Mouse (Mus musculus) myocyte (in vitro differentiated cells): ENCODE measurements at regions not wholly inside any gene's neighbourhood (a gene's known extent, or its start where the extent isn't known, plus 50 kb on each side); places are given as distances from the start of the nearest gene placed in this dataset.

Experiments used
- H3K27me3 ChIP-seq: one replicate; pipeline ENCODE4 v1.6.1; 2011; ENCODE audit not compliant: control insufficient read depth, insufficient read depth, insufficient read length
- H3K36me3 ChIP-seq: one replicate; pipeline ENCODE4 v1.6.1; 2011; ENCODE audit not compliant: control insufficient read depth, insufficient read depth
- H3K4me2 ChIP-seq: one replicate; pipeline ENCODE4 v1.6.1; 2011; ENCODE audit warnings: low read depth, control low read depth
- H3K4me3 ChIP-seq: one replicate; pipeline ENCODE4 v1.5.1; 2011; ENCODE audit warnings: mild to moderate bottlenecking, control low read depth, moderate library complexity
- H3K79me2 ChIP-seq: one replicate; pipeline ENCODE4 v1.6.1; 2011; ENCODE audit not compliant: control insufficient read depth, insufficient read depth
- H3ac ChIP-seq: one replicate; pipeline ENCODE4 v1.6.1; 2011; ENCODE audit not compliant: control insufficient read depth, insufficient read length
- CEBPB ChIP-seq: IDR thresholded peaks from 2 replicates; pipeline ENCODE4 v1.6.1; 2011; ENCODE audit warnings: mild to moderate bottlenecking, moderate library complexity; ENCODE audit not compliant: poor library complexity, insufficient read depth, severe bottlenecking
- E2F4 ChIP-seq: IDR thresholded peaks from one replicate; pipeline ENCODE4 v1.6.1; 2011; ENCODE audit warnings: mild to moderate bottlenecking, control low read depth, moderate library complexity; ENCODE audit not compliant: insufficient read depth
- MAX ChIP-seq: IDR thresholded peaks from one replicate; pipeline ENCODE4 v1.6.1; 2011; ENCODE audit warnings: low read depth, mild to moderate bottlenecking, control low read depth
- MYOD1 ChIP-seq, 3 experiments: IDR thresholded peaks; one replicate each; pipeline ENCODE4 v1.6.1; 2011; ENCODE audit warnings: control low read depth in 2 of 3, low read depth in 2 of 3, mild to moderate bottlenecking in 2 of 3, moderate library complexity in 1 of 3; ENCODE audit not compliant: insufficient read length in 2 of 3, control insufficient read depth in 1 of 3
- MYOG ChIP-seq, 3 experiments: IDR thresholded peaks; one replicate each; pipeline ENCODE4 v1.6.1; 2011; ENCODE audit warnings: control low read depth in 2 of 3, low read depth in 2 of 3, mild to moderate bottlenecking in 2 of 3; ENCODE audit not compliant: insufficient read length in 2 of 3, control insufficient read depth in 1 of 3, insufficient read depth in 1 of 3
- POLR2A ChIP-seq: IDR thresholded peaks from one replicate; pipeline ENCODE4 v1.6.1; 2011; ENCODE audit warnings: low read depth, mild to moderate bottlenecking, control low read depth, moderate library complexity; ENCODE audit not compliant: insufficient read length
- POLR2AphosphoS2 ChIP-seq: IDR thresholded peaks from one replicate; pipeline ENCODE4 v1.6.1; 2011; ENCODE audit warnings: low read depth, control low read depth; ENCODE audit not compliant: insufficient read length
- REST ChIP-seq: IDR thresholded peaks from one replicate; pipeline ENCODE4 v1.6.1; 2011; ENCODE audit warnings: mild to moderate bottlenecking, control low read depth, moderate library complexity; ENCODE audit not compliant: insufficient read depth, insufficient read length
- SRF ChIP-seq: IDR thresholded peaks from one replicate; pipeline ENCODE4 v1.6.1; 2011; ENCODE audit warnings: low read depth; ENCODE audit not compliant: control insufficient read depth, insufficient read length
- TCF12 ChIP-seq: IDR thresholded peaks from one replicate; pipeline ENCODE4 v1.6.1; 2011; ENCODE audit warnings: mild to moderate bottlenecking, control low read depth; ENCODE audit not compliant: poor library complexity, insufficient read depth, severe bottlenecking
- TCF3 ChIP-seq: IDR thresholded peaks from one replicate; pipeline ENCODE4 v1.6.1; 2011; ENCODE audit warnings: low read depth, control low read depth; ENCODE audit not compliant: insufficient read length
- USF1 ChIP-seq: IDR thresholded peaks from one replicate; pipeline ENCODE4 v1.6.1; 2011; ENCODE audit warnings: low read depth, mild to moderate bottlenecking, control low read depth, moderate library complexity

DNA sequence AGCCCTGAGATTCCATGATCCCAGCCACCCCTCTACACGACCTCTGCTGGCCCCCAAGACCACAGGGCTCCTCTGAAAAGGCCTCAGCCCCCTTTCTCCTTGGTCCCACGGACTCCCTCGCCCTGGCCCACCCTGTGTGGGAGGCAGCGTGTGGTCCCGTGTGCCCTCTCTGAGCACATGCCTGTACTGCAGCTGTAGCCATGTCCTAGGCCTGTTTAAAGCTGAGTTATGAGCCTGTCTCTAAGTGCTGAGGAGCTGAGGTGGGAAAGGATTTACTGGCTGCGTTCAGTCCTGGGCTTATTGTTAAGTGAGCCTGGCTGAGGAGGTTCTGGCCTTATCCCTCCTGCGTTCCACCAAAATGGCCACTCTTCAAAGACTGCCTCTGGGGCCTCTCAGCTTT, 102.6 kb downstream of the Vegfa start:
- TF ChIP-seq TCF12 (no peak), POLR2A (no peak), TCF3 (no peak), USF1 (no peak), MYOG (IDR thresholded peaks at IDR 0.05; ENCODE audit: control insufficient read depth in 1 of 3, insufficient read depth in 1 of 3, insufficient read length in 2 of 3, low read depth in 2 of 3) (no peak), MAX (no peak), REST (no peak), E2F4 (no peak), POLR2AphosphoS2 (no peak), MYOD1 (IDR thresholded peaks at IDR 0.05; ENCODE audit: control insufficient read depth in 1 of 3, insufficient read length in 2 of 3, low read depth in 2 of 3) (no peak), SRF (no peak)
- peak overlapping the region; percentile 24 for H3K4me2 ChIP-seq
- H3K79me2 ChIP-seq, result no peaks in the 10 kb centered on the region
- H3K4me3 ChIP-seq, result no peak overlapping the region
- H3ac ChIP-seq, result no peak overlapping the region
- H3K36me3 ChIP-seq, result no peaks in the 10 kb centered on the region
- no peaks in the 10 kb centered on the region for H3K27me3 ChIP-seq

DNA sequence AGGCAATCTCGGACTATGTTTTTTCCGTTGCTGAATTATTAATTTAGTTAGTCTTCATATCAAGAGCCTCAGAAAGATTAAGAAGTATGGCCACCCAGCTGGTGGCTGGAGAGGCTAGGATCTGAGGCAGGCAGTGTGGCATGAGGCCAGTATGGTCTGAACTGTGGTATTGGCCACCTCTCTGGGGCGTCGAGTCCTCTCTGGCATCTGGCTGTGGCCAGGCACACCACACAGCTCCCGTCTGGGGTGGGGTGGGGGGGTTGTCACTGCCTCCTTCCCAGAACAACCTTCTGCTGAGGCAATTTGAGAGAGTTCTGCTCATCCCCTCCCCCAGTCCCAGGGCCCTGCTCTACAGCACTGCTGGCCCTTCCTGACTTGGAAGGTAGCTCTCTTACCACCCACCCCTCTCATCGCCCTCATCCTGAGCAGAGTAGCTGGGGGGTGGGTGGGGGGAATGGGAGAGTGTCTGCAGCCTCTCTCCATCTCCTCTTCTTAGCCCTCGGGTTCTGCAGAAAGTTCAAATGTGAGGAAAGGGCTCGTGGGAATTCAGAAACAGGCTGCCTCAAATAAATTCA, 103.2 kb downstream of the Vegfa start:
- H3K4me3 ChIP-seq, result no peak overlapping the region
- no peaks in the 10 kb centered on the region for H3K27me3 ChIP-seq
- TF ChIP-seq E2F4 (no peak), USF1 (no peak), REST (no peak), POLR2AphosphoS2 (no peak), TCF3 (no peak), MYOD1 (IDR thresholded peaks at IDR 0.05; ENCODE audit: control insufficient read depth in 1 of 3, insufficient read length in 2 of 3, low read depth in 2 of 3) (peak in 1 of 3 experiments; percentile 42), MAX (no peak), CEBPB (no peak), MYOG (IDR thresholded peaks at IDR 0.05; ENCODE audit: control insufficient read depth in 1 of 3, insufficient read depth in 1 of 3, insufficient read length in 2 of 3, low read depth in 2 of 3) (peak in 2 of 3 experiments; percentile 54 to 85), POLR2A (no peak), TCF12 (peak; percentile 5)
- no peaks in the 10 kb centered on the region for H3K36me3 ChIP-seq
- H3ac ChIP-seq, result no peak overlapping the region
- H3K4me2 ChIP-seq, result peak overlapping the region; percentile 25
- H3K79me2 ChIP-seq, result no peaks in the 10 kb centered on the region

GRCm38 (mm10) chr17:45928013-45928412, 104.2 kb downstream of the Vegfa start:
- Histone ChIP-seq H3K4me3 (no peak overlapping the region), H3K79me2 (no peaks in the 10 kb centered on the region), H3ac (no peak overlapping the region), H3K4me2 (no peak overlapping the region), H3K27me3 (no peaks in the 10 kb centered on the region), H3K36me3 (no peaks in the 10 kb centered on the region)
- TF ChIP-seq TCF3 (peak; percentile 16), TCF12 (peak; percentile 69), USF1 (no peak), POLR2A (no peak), SRF (no peak), E2F4 (no peak), MAX (no peak), MYOG (IDR thresholded peaks at IDR 0.05; ENCODE audit: control insufficient read depth in 1 of 3, insufficient read depth in 1 of 3, insufficient read length in 2 of 3, low read depth in 2 of 3) (peak; percentile 61 to 90 (median 65)), CEBPB (no peak), MYOD1 (IDR thresholded peaks at IDR 0.05; ENCODE audit: control insufficient read depth in 1 of 3, insufficient read length in 2 of 3, low read depth in 2 of 3) (peak; percentile 15 to 91 (median 82)), REST (no peak), POLR2AphosphoS2 (no peak)

GRCm38 (mm10) chr17:45925845-45926244, 106.3 kb downstream of the Vegfa start:
- no peak overlapping the region for H3ac ChIP-seq
- H3K79me2 ChIP-seq, result no peaks in the 10 kb centered on the region
- H3K36me3 ChIP-seq, result no peaks in the 10 kb centered on the region
- H3K4me2 ChIP-seq, result no peak overlapping the region
- H3K27me3 ChIP-seq, result no peaks in the 10 kb centered on the region
- TF ChIP-seq MYOG (IDR thresholded peaks at IDR 0.05; ENCODE audit: control insufficient read depth in 1 of 3, insufficient read depth in 1 of 3, insufficient read length in 2 of 3, low read depth in 2 of 3) (peak in 2 of 3 experiments; percentile 30 to 72), MYOD1 (IDR thresholded peaks at IDR 0.05; ENCODE audit: control insufficient read depth in 1 of 3, insufficient read length in 2 of 3, low read depth in 2 of 3) (peak in 1 of 3 experiments; percentile 52), E2F4 (no peak)
- no peak overlapping the region for H3K4me3 ChIP-seq

- no peak for TF ChIP-seq CEBPB
- TF ChIP-seq POLR2AphosphoS2, result no peak
- no peak for TF ChIP-seq POLR2A
- TF ChIP-seq MYOD1 (IDR thresholded peaks at IDR 0.05; ENCODE audit: control insufficient read depth in 1 of 3, insufficient read length in 2 of 3, low read depth in 2 of 3), result no peak
- no peak for TF ChIP-seq E2F4
- no peak for TF ChIP-seq SRF
- TF ChIP-seq USF1, result no peak
- no peak for TF ChIP-seq REST
- no peak for TF ChIP-seq MAX
- TF ChIP-seq TCF3, result no peak
- no peak for TF ChIP-seq MYOG (IDR thresholded peaks at IDR 0.05; ENCODE audit: control insufficient read depth in 1 of 3, insufficient read depth in 1 of 3, insufficient read length in 2 of 3, low read depth in 2 of 3)
- no peak for TF ChIP-seq TCF12
- H3K4me3 ChIP-seq, result no peak overlapping the region
- H3K79me2 ChIP-seq, result no peaks in the 10 kb centered on the region
- no peaks in the 10 kb centered on the region for H3K36me3 ChIP-seq
- no peak overlapping the region for H3ac ChIP-seq
- no peak overlapping the region for H3K4me2 ChIP-seq
- H3K27me3 ChIP-seq, result no peaks in the 10 kb centered on the region
Observed at GRCm38 (mm10) chr17:45924595-45924994, 107.6 kb downstream of the Vegfa start.
